Mouse (Mus musculus): ENCODE measurements around the gene Mrps26. TPM values are rescaled to one million over a fixed set of nuclear protein-coding genes. Genes with fewer than 3 reads are reported as not detected.
"Not testable (repeated sequence)": the region's sequence is repeated elsewhere in the genome, so short reads cannot be mapped to it uniquely, and the experiment has no call there.

Mrps26 gene
- 10 to 100 TPM; 82.5 to 86.7 TPM for total RNA-seq (2021)
- long read RNA-seq, experiment 1, full-length matches to known transcripts, result 65 of 76 reads
- long read RNA-seq, experiment 1, partial matches to known transcripts, result 10 of 76 reads
- long read RNA-seq, experiment 1, other reads (novel, unspliced or antisense), result 1 of 76 reads
- long read RNA-seq, experiment 2, full-length matches to known transcripts, result 107 of 123 reads
- long read RNA-seq, experiment 2, partial matches to known transcripts, result 6 of 123 reads
- long read RNA-seq, experiment 2, other reads (novel, unspliced or antisense), result 10 of 123 reads

DNA sequence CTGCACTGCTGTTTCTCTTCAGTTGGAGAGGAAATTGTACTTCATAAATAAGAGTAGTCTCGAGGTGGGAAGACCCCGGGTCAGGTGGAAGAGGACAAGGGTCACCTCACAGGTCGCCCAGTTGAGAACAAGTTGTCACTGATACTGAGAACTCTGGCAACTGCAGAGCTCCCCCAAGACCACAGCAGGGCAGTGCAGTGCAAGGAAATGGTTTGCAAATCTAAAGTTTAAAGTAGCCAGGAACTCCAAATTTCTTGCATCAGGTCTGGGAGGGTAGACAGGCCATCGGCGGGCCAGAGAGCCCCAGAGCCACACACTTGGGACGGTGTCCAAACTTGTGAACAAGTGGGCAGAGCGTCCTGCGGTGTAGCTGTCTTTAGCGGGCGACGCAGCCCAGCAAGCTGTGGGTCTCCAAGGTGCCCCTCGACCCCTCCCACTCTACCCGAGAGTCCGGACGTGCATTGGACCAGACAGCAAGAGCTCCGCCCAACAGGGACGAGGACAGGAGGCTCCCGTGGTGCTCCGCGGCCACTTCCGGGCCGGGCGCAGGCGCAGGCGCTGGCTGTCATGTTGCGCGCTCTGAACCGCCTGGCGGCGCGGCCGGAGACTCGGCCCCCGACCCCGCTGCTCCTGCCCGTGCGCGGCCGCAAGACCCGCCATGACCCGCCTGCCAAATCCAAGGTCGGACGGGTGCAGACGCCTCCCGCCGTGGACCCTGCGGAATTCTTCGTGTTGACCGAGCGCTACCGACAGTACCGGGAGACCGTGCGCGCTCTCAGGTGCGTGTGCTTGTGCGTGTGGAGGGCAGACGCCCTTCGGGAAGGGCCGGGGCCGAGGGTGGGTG lies at the start of gene Mrps26:
Gene Mrps26 (plus strand): TSS at position 531 of the 844 bp plus-strand sequence.
- Histone ChIP-seq H3K4me3 (peak within 1 kb of the TSS; percentile 63), H3K27ac (peak within 1 kb of the TSS; percentile 97)
- peak; percentile 93 to 95 for DNase-seq (ENCODE audit: low spot score in 2 of 2)
- peak; percentile 54 for TF ChIP-seq CTCF (conservative IDR thresholded peaks at IDR 0.05)

- Histone ChIP-seq H3K4me3 (no peak overlapping the region), H3K27ac (peak overlapping the region; percentile 88)
- DNase-seq (ENCODE audit: low spot score in 2 of 2), result peak; percentile 40 to 50
- no peak for TF ChIP-seq CTCF (conservative IDR thresholded peaks at IDR 0.05)
Observed at GRCm38 (mm10) chr2:130513907-130514306, 49.6 kb upstream of the Mrps26 start.

DNA sequence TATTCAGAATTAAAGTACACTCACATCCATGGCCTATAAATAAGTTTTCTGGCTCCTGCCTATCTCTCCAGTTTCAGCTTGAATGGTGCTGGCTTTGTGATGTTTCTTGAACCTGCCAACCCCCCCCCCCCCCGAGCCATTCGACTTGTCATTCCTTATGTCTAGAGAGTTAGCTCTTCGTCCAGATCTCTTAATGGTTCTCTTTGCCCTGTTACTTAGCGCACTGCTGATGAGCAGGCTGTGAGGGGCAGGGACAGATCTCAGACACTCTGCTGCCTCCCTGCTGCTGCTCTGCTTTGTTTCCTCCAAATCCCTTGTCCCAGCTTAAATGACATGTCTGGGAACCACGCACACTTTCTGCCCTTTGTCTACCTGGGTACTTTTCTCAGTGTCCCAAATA lies 47.8 kb upstream of the Mrps26 start:
- DNase-seq (ENCODE audit: low spot score in 2 of 2), result no peak
- H3K4me3 ChIP-seq, result no peak overlapping the region
- H3K27ac ChIP-seq, result peak overlapping the region; percentile 88
- TF ChIP-seq CTCF (conservative IDR thresholded peaks at IDR 0.05), result 0 out of 2 replicates have a peak, but pooled peaks have one; percentile 23

- peak in 1 of 2 experiments; percentile 29 for DNase-seq (ENCODE audit: low spot score in 2 of 2)
- TF ChIP-seq CTCF (conservative IDR thresholded peaks at IDR 0.05), result no peak
- H3K27ac ChIP-seq, result peak overlapping the region; percentile 43; the same call in 1 of the 2 replicates
Observed at GRCm38 (mm10) chr2:130521927-130522326, 41.6 kb upstream of the Mrps26 start.

DNA sequence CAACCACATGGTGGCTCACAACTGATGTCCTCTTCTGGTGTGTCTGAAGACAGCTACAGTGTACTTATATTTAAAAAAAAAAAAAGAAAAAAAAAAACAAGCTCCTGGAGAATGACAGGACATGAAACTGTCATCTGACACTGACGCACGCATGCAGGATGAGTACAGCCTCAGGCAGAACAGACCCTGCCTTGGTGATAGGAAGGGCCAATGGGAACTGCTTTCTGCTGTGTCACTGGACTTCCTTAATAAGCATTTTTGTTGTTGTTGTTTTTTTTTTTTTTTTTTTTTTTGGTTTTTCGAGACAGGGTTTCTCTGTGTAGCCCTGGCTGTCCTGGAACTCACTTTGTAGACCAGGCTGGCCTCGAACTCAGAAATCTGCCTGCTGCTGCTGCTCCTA lies 38.1 kb upstream of the Mrps26 start:
- H3K27ac ChIP-seq; H3K4me3 ChIP-seq; DNase-seq (ENCODE audit: low spot score in 2 of 2): not testable (repeated sequence)

More at GRCm38 (mm10) chr2:130521927-130522326, 41.6 kb upstream of the Mrps26 start:
- H3K4me3 ChIP-seq, result no peak overlapping the region

GRCm38 (mm10) chr2:130528457-130528856 lies 35.1 kb upstream of the Mrps26 start:
- no peak for DNase-seq (ENCODE audit: low spot score in 2 of 2)
- peak; percentile 42 for TF ChIP-seq CTCF (conservative IDR thresholded peaks at IDR 0.05)
- Histone ChIP-seq H3K4me3 (no peak overlapping the region), H3K27ac (no peak overlapping the region)

GRCm38 (mm10) chr2:130529290-130529689 lies 34.3 kb upstream of the Mrps26 start:
- H3K27ac ChIP-seq, result no peak overlapping the region
- no peak overlapping the region for H3K4me3 ChIP-seq
- TF ChIP-seq CTCF (conservative IDR thresholded peaks at IDR 0.05), result no peak
- no peak for DNase-seq (ENCODE audit: low spot score in 2 of 2)

- Histone ChIP-seq H3K27ac (no peak overlapping the region), H3K4me3 (no peak overlapping the region)
- no peak for TF ChIP-seq CTCF (conservative IDR thresholded peaks at IDR 0.05)
- no peak for DNase-seq (ENCODE audit: low spot score in 2 of 2)
Observed at GRCm38 (mm10) chr2:130529925-130530324, 33.6 kb upstream of the Mrps26 start.

DNA sequence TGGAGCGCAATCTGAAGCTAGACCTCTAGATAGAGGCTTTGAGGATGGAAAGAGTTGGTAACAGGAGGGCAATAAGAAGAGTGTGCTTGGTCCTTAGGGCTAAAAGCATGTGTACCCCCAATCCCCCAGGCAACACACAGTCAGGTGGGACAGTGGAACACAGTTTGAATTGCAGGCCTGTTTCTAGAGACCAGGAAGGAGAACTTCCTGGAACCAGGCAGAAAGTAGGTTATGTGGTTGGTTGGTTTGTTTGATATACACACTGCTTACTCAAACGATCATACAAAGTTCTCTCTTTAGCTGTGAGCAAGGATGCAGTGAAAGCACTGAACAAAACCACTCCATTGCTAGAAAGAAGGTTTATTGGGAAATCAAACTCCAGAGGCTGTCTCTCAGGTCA lies 31.3 kb upstream of the Mrps26 start:
- H3K4me3 ChIP-seq, result no peak overlapping the region
- TF ChIP-seq CTCF (conservative IDR thresholded peaks at IDR 0.05), result no peak
- DNase-seq (ENCODE audit: low spot score in 2 of 2), result no peak
- no peak overlapping the region for H3K27ac ChIP-seq

- H3K27ac ChIP-seq, result no peak overlapping the region
- H3K4me3 ChIP-seq, result no peak overlapping the region
- TF ChIP-seq CTCF (conservative IDR thresholded peaks at IDR 0.05), result no peak
- DNase-seq (ENCODE audit: low spot score in 2 of 2), result no peak
Observed at GRCm38 (mm10) chr2:130535017-130535416, 28.5 kb upstream of the Mrps26 start.

DNA sequence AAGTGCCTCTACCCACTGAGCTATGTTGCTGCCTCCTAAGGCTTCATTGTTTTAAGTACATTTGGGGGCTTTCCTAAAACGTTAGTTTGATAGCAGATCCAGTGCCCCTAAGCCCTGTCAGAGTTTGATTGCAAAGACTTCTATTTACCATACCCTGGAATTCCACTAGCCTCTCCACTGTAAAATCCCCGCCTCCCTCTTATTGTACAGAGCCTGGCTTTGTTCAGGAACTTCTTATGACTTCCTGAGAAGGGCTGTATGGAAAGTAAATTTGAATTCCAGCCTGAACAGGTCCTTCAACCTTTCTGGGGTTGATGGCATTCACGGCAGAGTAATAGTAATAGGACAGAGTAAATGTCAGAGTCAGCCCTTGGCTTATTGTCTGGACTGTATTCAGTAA lies 26.7 kb upstream of the Mrps26 start:
- Histone ChIP-seq H3K4me3 (no peak overlapping the region), H3K27ac (no peak overlapping the region)
- no peak for TF ChIP-seq CTCF (conservative IDR thresholded peaks at IDR 0.05)
- no peak for DNase-seq (ENCODE audit: low spot score in 2 of 2)

DNA sequence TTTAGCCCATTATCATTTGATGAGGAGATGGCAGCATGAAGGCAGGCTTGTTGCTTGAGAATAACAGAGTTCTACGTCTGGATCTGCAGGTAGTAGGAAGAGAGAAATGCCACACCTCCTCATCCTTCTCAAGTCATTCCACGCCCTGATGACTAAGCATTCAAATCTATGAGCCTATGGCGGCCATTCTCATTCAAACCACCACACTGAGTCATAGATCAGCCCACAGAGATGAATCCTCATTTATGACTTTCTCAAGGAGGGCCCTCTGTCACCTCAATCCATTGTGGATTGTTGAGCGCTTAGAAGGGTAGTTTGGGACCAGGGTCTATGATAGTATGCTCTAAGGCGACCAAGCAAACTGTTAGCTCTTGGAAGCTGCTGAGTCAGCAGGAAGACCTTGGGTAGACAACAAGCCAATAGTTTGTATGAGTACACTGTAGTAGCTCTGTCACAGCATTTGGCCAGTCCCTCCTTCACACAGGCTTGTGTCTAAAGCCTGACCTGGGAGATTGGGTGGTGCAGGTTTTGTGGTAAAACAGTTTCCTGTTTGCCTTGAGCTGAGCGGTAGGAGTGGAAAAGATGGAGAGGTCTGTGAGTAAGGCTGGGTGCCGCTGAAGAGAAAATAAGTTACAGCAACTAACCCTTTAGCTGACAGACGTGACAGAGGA lies 24.5 kb upstream of the Mrps26 start:
- no peak overlapping the region for H3K27ac ChIP-seq
- no peak for DNase-seq (ENCODE audit: low spot score in 2 of 2)
- no peak overlapping the region for H3K4me3 ChIP-seq
- TF ChIP-seq CTCF (conservative IDR thresholded peaks at IDR 0.05), result no peak

DNA sequence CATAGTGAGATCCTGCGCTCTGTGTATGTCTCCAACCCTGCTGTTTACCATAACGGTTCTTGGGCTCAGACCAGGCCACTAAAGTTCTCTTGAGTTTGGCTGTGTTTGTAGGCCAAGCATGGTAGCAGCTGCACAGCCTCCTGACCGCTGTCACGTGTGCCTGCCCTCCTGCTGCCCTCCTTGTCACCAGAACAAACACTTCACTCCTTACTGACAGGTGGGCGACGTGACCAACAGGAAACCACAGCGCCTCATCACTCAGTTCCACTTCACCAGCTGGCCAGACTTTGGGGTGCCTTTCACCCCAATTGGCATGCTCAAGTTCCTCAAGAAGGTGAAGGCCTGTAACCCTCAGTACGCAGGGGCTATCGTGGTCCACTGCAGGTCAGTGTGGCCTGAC lies 23.3 kb upstream of the Mrps26 start:
- no peak for TF ChIP-seq CTCF (conservative IDR thresholded peaks at IDR 0.05)
- no peak overlapping the region for H3K4me3 ChIP-seq
- DNase-seq (ENCODE audit: low spot score in 2 of 2), result no peak
- no peak overlapping the region for H3K27ac ChIP-seq

All from layer of hippocampus, adult 2 months (tissue).